Mouse (Mus musculus): ENCODE results near the gene Scg3. TPM values are rescaled to one million over a fixed set of nuclear protein-coding genes. Genes with fewer than 3 reads are reported as not detected.
"Not testable (repeated sequence)": the region's sequence is repeated elsewhere in the genome, so short reads cannot be mapped to it uniquely, and the experiment has no call there.

Gene Scg3
- total and polyA plus RNA-seq, 3 experiments: not detected

- H3K4me3 ChIP-seq (ENCODE audit: control insufficient read depth in 1 of 2, insufficient read depth in 1 of 2, low read depth in 2 of 2, low read length in 2 of 2); H3K79me2 ChIP-seq (ENCODE audit: control insufficient read depth, insufficient read depth, low read length, poor library complexity); H3K36me3 ChIP-seq (ENCODE audit: control insufficient read depth in 1 of 2, insufficient read depth in 2 of 2, low read length in 2 of 2); H3K9me3 ChIP-seq (replicated peaks; ENCODE audit: insufficient read depth, low read length); H3K27me3 ChIP-seq (ENCODE audit: control insufficient read depth in 1 of 2, insufficient read depth in 2 of 2, low read length in 2 of 2); H3K27ac ChIP-seq (ENCODE audit: control insufficient read depth, low read depth, low read length); H3K9ac ChIP-seq (ENCODE audit: control insufficient read depth, low read depth, low read length, poor library complexity, severe bottlenecking); DNase-seq (ENCODE audit: low read depth, low spot score); H3K4me1 ChIP-seq (ENCODE audit: control insufficient read depth in 1 of 2, insufficient read depth in 2 of 2, low read length in 2 of 2): not testable (repeated sequence)
Measured at GRCm38 (mm10) chr9:75656456-75656855, 27.4 kb downstream of the Scg3 start.

- Histone ChIP-seq H3K4me3 (ENCODE audit: control insufficient read depth in 1 of 2, insufficient read depth in 1 of 2, low read depth in 2 of 2, low read length in 2 of 2) (no peak overlapping the region), H3K79me2 (ENCODE audit: control insufficient read depth, insufficient read depth, low read length, poor library complexity) (no peaks in the 10 kb centered on the region), H3K4me1 (ENCODE audit: control insufficient read depth in 1 of 2, insufficient read depth in 2 of 2, low read length in 2 of 2) (peaks cover 0 to 5% of the 10 kb centered on the region in 2 experiments; a peak in 1 of 4 replicates), H3K9ac (ENCODE audit: control insufficient read depth, low read depth, low read length, poor library complexity, severe bottlenecking) (no peak overlapping the region), H3K9me3 (replicated peaks; ENCODE audit: insufficient read depth, low read length) (no peaks in the 10 kb centered on the region), H3K27me3 (ENCODE audit: control insufficient read depth in 1 of 2, insufficient read depth in 2 of 2, low read length in 2 of 2) (no peaks in the 10 kb centered on the region), H3K36me3 (ENCODE audit: control insufficient read depth in 1 of 2, insufficient read depth in 2 of 2, low read length in 2 of 2) (no peaks in the 10 kb centered on the region), H3K27ac (ENCODE audit: control insufficient read depth, low read depth, low read length) (no peak overlapping the region)
- TF ChIP-seq MAFK (IDR thresholded peaks at IDR 0.05; ENCODE audit: borderline replicate concordance, low read depth, low read length): no peak
- peak; percentile 38; the same call in 1 of the 2 replicates for TF ChIP-seq GATA1 (IDR thresholded peaks at IDR 0.05; ENCODE audit: low read depth, low read length)
- DNase-seq (ENCODE audit: low read depth, low spot score): peak; percentile 6
Measured at GRCm38 (mm10) chr9:75653981-75654911, 29.6 kb downstream of the Scg3 start.

- H3K36me3 ChIP-seq (ENCODE audit: control insufficient read depth in 1 of 2, insufficient read depth in 2 of 2, low read length in 2 of 2): no peaks in the 10 kb centered on the region
- TF ChIP-seq UBTF (IDR thresholded peaks at IDR 0.05; ENCODE audit: borderline replicate concordance, insufficient read depth, low read depth, low read length) (no peak), TCF12 (IDR thresholded peaks at IDR 0.05; ENCODE audit: low read depth, low read length) (no peak), MAFK (IDR thresholded peaks at IDR 0.05; ENCODE audit: borderline replicate concordance, low read depth, low read length) (no peak), GATA1 (IDR thresholded peaks at IDR 0.05; ENCODE audit: low read depth, low read length) (no peak), KAT2A (conservative IDR thresholded peaks at IDR 0.05; ENCODE audit: low read depth, low read length) (no peak), MYC (IDR thresholded peaks at IDR 0.05; ENCODE audit: low read depth, low read length) (no peak), USF2 (IDR thresholded peaks at IDR 0.05; ENCODE audit: borderline replicate concordance in 1 of 2, insufficient read depth in 1 of 2, low read depth in 1 of 2, low read length in 2 of 2) (no peak), ZKSCAN1 (IDR thresholded peaks at IDR 0.05; ENCODE audit: low read depth, low read length) (no peak), E2F4 (IDR thresholded peaks at IDR 0.05; ENCODE audit: borderline replicate concordance, low read depth, low read length) (no peak), POLR2A (IDR thresholded peaks at IDR 0.05; ENCODE audit: control insufficient read depth in 1 of 2, insufficient read depth in 1 of 2, low read depth in 1 of 2, low read length in 2 of 2, poor library complexity in 1 of 2) (no peak), ELF1 (IDR thresholded peaks at IDR 0.05; ENCODE audit: low read depth, low read length) (no peak), NELFE (IDR thresholded peaks at IDR 0.05; ENCODE audit: low read depth, low read length) (no peak), EP300 (IDR thresholded peaks at IDR 0.05; ENCODE audit: low read depth in 1 of 2, low read length in 2 of 2) (no peak), HCFC1 (IDR thresholded peaks at IDR 0.05; ENCODE audit: low read depth, low read length) (no peak), NRF1 (IDR thresholded peaks at IDR 0.05; ENCODE audit: insufficient read depth, low read depth, low read length, poor library complexity, severe bottlenecking) (no peak), SIN3A (IDR thresholded peaks at IDR 0.05; ENCODE audit: low read length) (no peak), ETS1 (IDR thresholded peaks at IDR 0.05; ENCODE audit: low read depth, low read length) (no peak), JUND (IDR thresholded peaks at IDR 0.05; ENCODE audit: low read depth, low read length) (no peak), POLR2AphosphoS5 (IDR thresholded peaks at IDR 0.05; ENCODE audit: borderline replicate concordance, low read depth, low read length) (no peak)
- no peaks in the 10 kb centered on the region for H3K4me1 ChIP-seq (ENCODE audit: control insufficient read depth in 1 of 2, insufficient read depth in 2 of 2, low read length in 2 of 2)
- no peaks in the 10 kb centered on the region for H3K79me2 ChIP-seq (ENCODE audit: control insufficient read depth, insufficient read depth, low read length, poor library complexity)
- no peak for DNase-seq (ENCODE audit: low read depth, low spot score)
- no peak overlapping the region for H3K27ac ChIP-seq (ENCODE audit: control insufficient read depth, low read depth, low read length)
- H3K4me3 ChIP-seq (ENCODE audit: control insufficient read depth in 1 of 2, insufficient read depth in 1 of 2, low read depth in 2 of 2, low read length in 2 of 2): no peak overlapping the region
- H3K27me3 ChIP-seq (ENCODE audit: control insufficient read depth in 1 of 2, insufficient read depth in 2 of 2, low read length in 2 of 2): no peaks in the 10 kb centered on the region
- no peak overlapping the region for H3K9ac ChIP-seq (ENCODE audit: control insufficient read depth, low read depth, low read length, poor library complexity, severe bottlenecking)
- no peaks in the 10 kb centered on the region for H3K9me3 ChIP-seq (replicated peaks; ENCODE audit: insufficient read depth, low read length)
Measured at GRCm38 (mm10) chr9:75645405-75645804, 38.5 kb downstream of the Scg3 start.
